Mouse (Mus musculus): ENCODE measurements around the gene Slc2a3. TPM values are rescaled to one million over a fixed set of nuclear protein-coding genes. Genes with fewer than 3 reads are reported as not detected.

The Slc2a3 gene
- total RNA-seq, 2 experiments from 2014 or later: 127 to 133 TPM

- intact Hi-C loops (cut with DNase I): no loop called here
- no peak for DNase-seq (ENCODE audit: extremely low spot score in 1 of 2, low spot score in 2 of 2)
Measured at GRCm38 (mm10) chr6:122689411-122690055, 111.9 kb downstream of the Slc2a3 start.

DNA sequence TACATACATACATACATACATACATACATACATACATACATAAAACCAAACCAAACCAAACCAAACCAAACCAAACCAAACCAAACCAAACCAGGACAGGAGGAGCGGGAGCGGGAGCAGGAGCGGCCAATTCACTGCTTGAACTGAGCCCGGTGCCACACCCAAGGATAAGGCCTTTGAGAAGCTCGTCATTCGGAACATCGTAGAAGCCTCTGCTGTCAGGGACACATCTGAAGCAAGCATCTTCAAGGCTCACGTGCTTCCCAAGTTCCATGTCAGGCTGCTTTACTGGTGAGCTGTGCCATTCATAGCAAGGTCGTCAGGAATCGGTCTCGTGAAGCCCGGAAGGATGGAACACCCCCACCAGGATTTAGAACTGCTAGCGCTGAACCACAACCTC, 114.7 kb downstream of the Slc2a3 start:
- intact Hi-C loops (cut with DNase I): no loop called here

DNA sequence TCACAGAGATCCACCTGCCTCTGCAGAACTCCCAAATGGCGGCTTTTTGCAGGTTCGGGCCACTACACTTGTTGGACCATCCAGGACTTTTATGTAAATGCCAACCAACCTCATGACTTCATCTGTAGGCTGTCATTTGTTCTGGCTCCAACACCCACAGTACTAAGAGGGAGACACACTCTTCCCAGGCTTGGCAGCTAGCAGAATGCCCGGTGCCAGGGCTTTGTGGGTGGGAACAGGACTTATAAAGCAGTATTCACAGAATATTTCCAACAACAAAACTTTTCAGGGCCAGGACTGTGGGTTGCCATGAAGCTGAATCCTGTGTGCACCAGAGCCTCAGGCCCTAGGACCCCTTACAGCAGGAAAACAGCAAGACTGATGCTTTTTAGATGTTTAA, 118.8 kb downstream of the Slc2a3 start:
- no peak for DNase-seq (ENCODE audit: extremely low spot score in 1 of 2, low spot score in 2 of 2)
- intact Hi-C loops (cut with DNase I): no loop called here

More for the DNA sequence above, 114.7 kb downstream of the Slc2a3 start:
- DNase-seq (ENCODE audit: extremely low spot score in 1 of 2, low spot score in 2 of 2): no peak

Small RNA genes lying within 50 kb of the gene (microRNA-seq; reads per million reads assigned to microRNA genes)
- gene Mir7231: not detected

Other genes starting within 250 kb of the Slc2a3 start
- not detected for gene Aicda, start 247.8 kb downstream of the Slc2a3 start, total RNA-seq (2021)
- gene Apobec1, start 199.2 kb downstream of the Slc2a3 start, total RNA-seq (2021): 1 to 10 TPM; 1.4 to 1.7 TPM
- gene Gdf3, start 191.6 kb downstream of the Slc2a3 start, total RNA-seq (2021): not detected
- gene Dppa3, start 175.2 kb downstream of the Slc2a3 start, total RNA-seq (2021): not detected
- gene Nanog, start 94.2 kb downstream of the Slc2a3 start, total RNA-seq (2021): not detected
- 10 to 100 TPM; 26.7 to 30.3 TPM for gene Foxj2, start 18.3 kb upstream of the Slc2a3 start, total RNA-seq (2021)
- under 1 TPM; 0.89 to 0.97 TPM for gene C3ar1, start 54.5 kb upstream of the Slc2a3 start, total RNA-seq (2021)
- gene Necap1, start 72.8 kb upstream of the Slc2a3 start, total RNA-seq (2021): 100 to 1,000 TPM; 158 to 160 TPM
- under 1 TPM; 0.30 to 0.43 TPM for gene Clec4a1, start 120.2 kb upstream of the Slc2a3 start, total RNA-seq (2021)
- under 1 TPM; 0.81 to 0.88 TPM for gene Clec4a3, start 150.9 kb upstream of the Slc2a3 start, total RNA-seq (2021)
- gene Clec4a4, start 188.7 kb upstream of the Slc2a3 start, total RNA-seq (2021): not detected
- not detected for gene Clec4b1, start 248.3 kb upstream of the Slc2a3 start, total RNA-seq (2021)

All from left cerebral cortex, postnatal 10 days (tissue).